Mouse (Mus musculus) heart, adult 18-20 months (tissue): ENCODE measurements around the gene Snapin. TPM values are rescaled to one million over a fixed set of nuclear protein-coding genes. Genes with fewer than 3 reads are reported as not detected.

Source experiments
- DNase-seq, 2 experiments: peaks; one replicate each; pipeline ENCODE4 v3.0.0; 2021 to 2022; ENCODE audit warnings: mixed read lengths in 1 of 2
- long read RNA-seq, 2 experiments: library from polyadenylated mRNA; stranded (forward); transcript quantifications; one replicate each; pipeline ENCODE4 v2.0.0; 2021
- total RNA-seq, 2 experiments: library from RNA; stranded (reverse); gene quantifications; 2 replicates each; pipeline ENCODE4 v1.2.3; 2021

Snapin gene
- 10 to 100 TPM; 62.0 to 70.7 TPM for total RNA-seq
- long read RNA-seq, experiment 1, transcript Snapin-203 (4 exons, 1,928 nt): major isoform, 118 of 136 reads
- long read RNA-seq, experiment 1, partial matches to known transcripts: 0 of 136 reads
- long read RNA-seq, experiment 1, other reads (novel, unspliced or antisense): 9 of 136 reads
- long read RNA-seq, experiment 2, transcript Snapin-203 (4 exons, 1,928 nt): major isoform, 42 of 52 reads
- long read RNA-seq, experiment 2, partial matches to known transcripts: 0 of 52 reads
- long read RNA-seq, experiment 2, other reads (novel, unspliced or antisense): 2 of 52 reads

- peak; percentile 97 for DNase-seq
These were observed at the start of gene Snapin for GRCm38 (mm10) chr3:90490696-90491256. TSS of gene Snapin (minus strand) at chr3:90491033.

GRCm38 (mm10) chr3:90537905-90538296 lies 47.1 kb upstream of the Snapin start:
- DNase-seq: no peak

GRCm38 (mm10) chr3:90537141-90537904 lies 46.5 kb upstream of the Snapin start, which contains the start of gene S100a16:
TSS of gene S100a16 (plus strand) at chr3:90537254.
- peak; percentile 86 to 93 for DNase-seq

- DNase-seq: no peak
These were observed 44.6 kb upstream of the Snapin start for GRCm38 (mm10) chr3:90535446-90535845.

- DNase-seq: no peak
These were observed 40.9 kb upstream of the Snapin start for GRCm38 (mm10) chr3:90531713-90532112.

- no peak for DNase-seq
These were observed 36.5 kb upstream of the Snapin start for GRCm38 (mm10) chr3:90527291-90527873.

GRCm38 (mm10) chr3:90526580-90526979 lies 35.7 kb upstream of the Snapin start, which contains the start of gene S100a14:
TSS of gene S100a14 (plus strand) at chr3:90526856.
- DNase-seq: peak in 1 of 2 experiments; percentile 55

- no peak for DNase-seq
These were observed 35.2 kb upstream of the Snapin start for GRCm38 (mm10) chr3:90526076-90526475.

GRCm38 (mm10) chr3:90525421-90525820 lies 34.6 kb upstream of the Snapin start:
- peak; percentile 78 to 80 for DNase-seq

- DNase-seq: no peak
These were observed 26.9 kb upstream of the Snapin start for GRCm38 (mm10) chr3:90517711-90518110.

GRCm38 (mm10) chr3:90515789-90516188 lies 25.0 kb upstream of the Snapin start:
- no peak for DNase-seq

- peak; percentile 71 to 75 for DNase-seq
These were observed 24.4 kb upstream of the Snapin start for GRCm38 (mm10) chr3:90515242-90515641.

GRCm38 (mm10) chr3:90514691-90515090 lies 23.9 kb upstream of the Snapin start:
- peak; percentile 88 to 91 for DNase-seq

GRCm38 (mm10) chr3:90513796-90514590 lies 23.2 kb upstream of the Snapin start, which contains the start of the genes S100a1 and S100a13:
TSS of gene S100a1 (minus strand) at chr3:90514392.
TSS of gene S100a13 (plus strand) at chr3:90514435.
- peak; percentile 88 to 93 for DNase-seq

GRCm38 (mm10) chr3:90512948-90513642 lies 22.3 kb upstream of the Snapin start:
- no peak for DNase-seq

GRCm38 (mm10) chr3:90512276-90512675 lies 21.4 kb upstream of the Snapin start:
- DNase-seq: no peak

GRCm38 (mm10) chr3:90509747-90510123 lies 18.9 kb upstream of the Snapin start:
- DNase-seq: no peak

GRCm38 (mm10) chr3:90508950-90509746 lies 18.3 kb upstream of the Snapin start, which contains the start of gene Chtop:
TSS of gene Chtop (minus strand) at chr3:90509498.
- peak; percentile 99 to 100 for DNase-seq

- no peak for DNase-seq
These were observed 17.6 kb upstream of the Snapin start for GRCm38 (mm10) chr3:90508287-90508949.
